Mouse (Mus musculus) retina, adult 2 months (tissue): ENCODE results near the gene Fcho1.

Experiments used
- DNase-seq: peaks from one replicate; pipeline ENCODE4 v3.0.0-alpha.2; 2012; ENCODE audit warnings: low read depth, low spot score

Gene Fcho1

GRCm38 (mm10) chr8:71660325-71661120 is 65.0 kb downstream of the Fcho1 start:
- peak; percentile 69 for DNase-seq

GRCm38 (mm10) chr8:71659751-71660150 is 65.8 kb downstream of the Fcho1 start:
- DNase-seq = no peak

- no peak for DNase-seq
Observed at GRCm38 (mm10) chr8:71658515-71659049, 66.9 kb downstream of the Fcho1 start.
